11 mouse cellular contexts compared by ENCODE assay signal in the genomic region with DNA sequence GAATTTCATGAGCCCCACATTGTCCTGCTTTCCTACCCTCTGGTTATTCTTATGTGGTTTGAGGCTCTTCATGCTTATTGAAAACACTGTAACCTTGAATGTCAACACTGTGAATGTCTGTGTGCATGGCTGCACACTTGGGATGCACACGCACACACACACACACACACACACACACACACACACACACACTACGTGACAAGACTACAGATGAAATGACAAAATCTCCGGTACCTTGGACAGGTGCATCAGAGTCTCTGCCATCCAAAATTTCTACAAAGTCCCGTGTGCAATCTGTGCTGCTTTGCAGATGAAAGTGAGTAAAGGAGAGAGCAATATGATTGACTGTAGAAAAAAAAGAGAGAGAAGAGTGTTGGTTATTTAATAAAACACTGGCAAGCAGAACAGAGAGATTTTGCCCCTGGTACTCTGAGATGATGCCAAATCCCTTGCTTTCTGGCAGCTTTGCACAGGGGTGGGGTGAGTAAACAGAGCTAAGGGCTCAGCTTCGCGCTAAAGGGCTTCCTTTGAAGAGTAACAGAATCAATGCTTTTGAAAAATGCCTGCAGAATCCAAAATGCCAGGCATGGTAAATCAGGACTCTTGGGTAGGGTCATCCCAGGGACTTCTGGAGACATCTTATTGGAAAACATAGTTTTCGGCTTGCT.
DNase-seq lines count a peak whose midpoint lies in the region; ATAC-seq lines count a peak whose summit lies in the region.
"Had no signal": no experiment of that assay in that cellular context is flagged by ENCODE, and none has a peak within 500 bp of the region (broad histone marks: within the 10 kb centered on the region; RNA-seq: fewer than 3 reads in every experiment).

No protein-coding gene starts in this region.

- DNase-seq in hindbrain, embryonic 10.5 days (ENCODE audit: low spot score), result no peak
- peak; percentile 27 to 35 for DNase-seq in adrenal gland, postnatal 36 days
- DNase-seq in heart, postnatal 36 days, result no peak
- DNase-seq: layer of hippocampus, postnatal 36 days; thymus, postnatal 14 days had no signal

- ATAC-seq in hindbrain, embryonic 15.5 days (ENCODE audit: low FRiP score, low read depth), result peak; percentile 82
- peak; percentile 64; the same call in 1 of the 2 replicates for ATAC-seq in forebrain, embryonic 13.5 days
- ATAC-seq in midbrain, embryonic 12.5 days (ENCODE audit: low FRiP score, low read depth), result 0 out of 2 replicates have a peak, but pooled peaks have one; percentile 57
- ATAC-seq in activated CD4-positive, CD25-positive, alpha-beta regulatory T cell, adult 4 months, result no peak

- WGBS in hindbrain, embryonic 15.5 days, result 54% methylated on average over 7 of the region's 7 CpGs
- WGBS in hindbrain, embryonic 10.5 days, result 74% methylated on average over 7 of the region's 7 CpGs
- 54% methylated on average over 7 of the region's 7 CpGs for WGBS in forebrain, embryonic 13.5 days
- 55% methylated on average over 7 of the region's 7 CpGs for WGBS in midbrain, embryonic 12.5 days

- no peak overlapping the region for H3K4me3 ChIP-seq in hindbrain, embryonic 15.5 days
- no peak overlapping the region for H3K4me3 ChIP-seq in hindbrain, embryonic 10.5 days
- no peak overlapping the region for H3K4me3 ChIP-seq in forebrain, embryonic 13.5 days
- no peak overlapping the region for H3K4me3 ChIP-seq in midbrain, embryonic 12.5 days
- H3K4me3 ChIP-seq: neural tube, embryonic 12.5 days had no signal

- intact Hi-C loops in heart, postnatal 36 days (cut with DNase I), result no loop called here

- H3K4me1 ChIP-seq in hindbrain, embryonic 15.5 days (replicated peaks), result peaks cover 6% of the 10 kb centered on the region; the same call in 1 of the 2 replicates
- peaks cover 17% of the 10 kb centered on the region for H3K4me1 ChIP-seq in hindbrain, embryonic 10.5 days (replicated peaks)
- H3K4me1 ChIP-seq in forebrain, embryonic 13.5 days, result peaks cover 18% of the 10 kb centered on the region
- H3K4me1 ChIP-seq in midbrain, embryonic 12.5 days, result peaks cover 18% of the 10 kb centered on the region

- H3K27ac ChIP-seq in hindbrain, embryonic 15.5 days (replicated peaks), result peak overlapping the region; percentile 49; the same call in 1 of the 2 replicates
- H3K27ac ChIP-seq in hindbrain, embryonic 10.5 days, result no peak overlapping the region; the same call in 1 of the 2 replicates
- H3K27ac ChIP-seq in forebrain, embryonic 13.5 days, result no peak overlapping the region
- H3K27ac ChIP-seq in midbrain, embryonic 12.5 days (replicated peaks), result peak overlapping the region; percentile 39
- H3K27ac ChIP-seq: liver, embryonic 14.5 days; neural tube, embryonic 12.5 days had no signal

- no peaks in the 10 kb centered on the region for H3K9me3 ChIP-seq in hindbrain, embryonic 15.5 days
- no peaks in the 10 kb centered on the region for H3K9me3 ChIP-seq in hindbrain, embryonic 10.5 days
- no peaks in the 10 kb centered on the region for H3K9me3 ChIP-seq in forebrain, embryonic 13.5 days (replicated peaks)
- H3K9me3 ChIP-seq in midbrain, embryonic 12.5 days, result no peaks in the 10 kb centered on the region
- H3K9me3 ChIP-seq: neural tube, embryonic 12.5 days had no signal

- no peaks in the 10 kb centered on the region for H3K27me3 ChIP-seq in hindbrain, embryonic 15.5 days
- no peaks in the 10 kb centered on the region for H3K27me3 ChIP-seq in hindbrain, embryonic 10.5 days (ENCODE audit: insufficient read depth, poor library complexity, severe bottlenecking)
- H3K27me3 ChIP-seq in forebrain, embryonic 13.5 days, result no peaks in the 10 kb centered on the region
- no peaks in the 10 kb centered on the region for H3K27me3 ChIP-seq in midbrain, embryonic 12.5 days
- H3K27me3 ChIP-seq: neural tube, embryonic 12.5 days had no signal

- H3K4me2 ChIP-seq in hindbrain, embryonic 15.5 days, result peak overlapping the region; percentile 5
- H3K4me2 ChIP-seq in forebrain, embryonic 13.5 days, result no peak overlapping the region
- H3K4me2 ChIP-seq in midbrain, embryonic 12.5 days (replicated peaks), result 0 out of 2 replicates have a peak overlapping the region, but pooled peaks have one; percentile 2
- H3K4me2 ChIP-seq: neural tube, embryonic 12.5 days had no signal

- H3K9ac ChIP-seq in hindbrain, embryonic 15.5 days, result no peak overlapping the region
- H3K9ac ChIP-seq in forebrain, embryonic 13.5 days, result no peak overlapping the region
- H3K9ac ChIP-seq in midbrain, embryonic 12.5 days (replicated peaks), result no peak overlapping the region
- H3K9ac ChIP-seq: liver, embryonic 14.5 days; neural tube, embryonic 12.5 days had no signal

- no peaks in the 10 kb centered on the region for H3K36me3 ChIP-seq in hindbrain, embryonic 15.5 days
- no peaks in the 10 kb centered on the region for H3K36me3 ChIP-seq in hindbrain, embryonic 10.5 days
- H3K36me3 ChIP-seq in forebrain, embryonic 13.5 days (ENCODE audit: poor library complexity, severe bottlenecking), result no peaks in the 10 kb centered on the region
- no peaks in the 10 kb centered on the region for H3K36me3 ChIP-seq in midbrain, embryonic 12.5 days
- H3K36me3 ChIP-seq: neural tube, embryonic 12.5 days had no signal

Comparison
In these comparisons a context has a peak if more than half of its experiments do, and no peak if none do; other contexts are left out.
1. H3K27ac ChIP-seq: peak in hindbrain, embryonic 15.5 days (single experiment) and midbrain, embryonic 12.5 days (single experiment); none in hindbrain, embryonic 10.5 days (single experiment) and forebrain, embryonic 13.5 days (single experiment).
2. DNase-seq: peak in adrenal gland, postnatal 36 days (2 of 2); none in hindbrain, embryonic 10.5 days (single experiment) and heart, postnatal 36 days (0 of 2).